Mouse (Mus musculus): ENCODE measurements around the gene Plxnc1.

- TF ChIP-seq MAFK (IDR thresholded peaks at IDR 0.05; ENCODE audit: insufficient read depth, low read depth, low read length) (no peak), ZNF384 (IDR thresholded peaks at IDR 0.05; ENCODE audit: low read depth, low read length) (no peak)
Measured at GRCm38 (mm10) chr10:94917354-94917753, 27.3 kb downstream of the Plxnc1 start.
